Mouse (Mus musculus): ENCODE results near the gene F2. TPM values are rescaled to one million over a fixed set of nuclear protein-coding genes. Genes with fewer than 3 reads are reported as not detected.

Gene F2
- total RNA-seq (2015; ENCODE audit: low replicate concordance) (not detected in 2 replicates), total RNA-seq (2017; ENCODE audit: low replicate concordance) (0.26 TPM in 1 of 2 replicates, not detected in the other)

DNA sequence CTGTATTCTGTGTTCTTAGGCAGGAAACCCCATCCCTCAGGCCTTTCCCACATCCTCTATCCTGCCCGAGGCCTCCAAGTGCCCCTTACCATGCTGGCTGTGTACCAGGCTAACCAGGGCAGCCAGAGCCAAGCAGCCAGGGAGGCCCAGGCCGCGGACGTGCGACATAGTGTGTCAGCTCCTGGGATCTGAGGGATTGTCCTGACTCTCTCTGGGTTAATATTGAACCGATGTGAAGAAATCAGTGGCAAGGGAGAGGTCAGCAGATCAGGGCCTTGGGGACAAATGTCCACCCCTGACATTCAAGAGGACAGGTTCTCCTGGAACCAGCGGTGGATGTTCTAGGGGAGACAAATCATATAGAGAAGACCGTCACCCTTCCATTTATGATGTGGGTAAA lies at the start of gene F2:
TSS of gene F2 (minus strand) at position 186 of the 400 bp plus-strand sequence.
- ATAC-seq (replicated peaks; ENCODE audit: low FRiP score, poor library complexity, severe bottlenecking): no peak

DNA sequence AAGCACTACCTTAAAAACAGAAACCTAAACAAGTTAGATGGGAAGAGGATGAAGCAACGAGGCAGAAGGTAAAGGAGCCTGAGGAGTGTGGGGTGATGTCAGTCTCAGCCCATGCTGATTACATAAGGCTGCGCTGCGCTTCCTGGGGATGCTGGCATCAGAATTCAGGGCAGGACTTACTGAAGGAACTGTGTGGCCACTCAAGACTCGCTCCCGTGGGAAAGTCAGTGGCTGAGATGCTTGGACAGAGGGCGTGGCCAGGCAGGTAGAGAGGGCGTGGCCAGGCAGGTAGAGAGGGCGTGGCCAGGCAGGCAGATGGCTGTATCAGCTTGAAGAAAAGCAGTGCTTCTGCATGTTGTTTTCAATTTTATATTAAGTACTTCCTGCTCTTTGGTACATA lies 47.7 kb upstream of the F2 start:
- ATAC-seq (replicated peaks; ENCODE audit: low FRiP score, poor library complexity, severe bottlenecking): no peak

- ATAC-seq (replicated peaks; ENCODE audit: low FRiP score, poor library complexity, severe bottlenecking): no peak
Measured at GRCm38 (mm10) chr2:91682850-91683249, 46.6 kb upstream of the F2 start.

GRCm38 (mm10) chr2:91676961-91677360 lies 40.7 kb upstream of the F2 start:
- ATAC-seq (replicated peaks; ENCODE audit: low FRiP score, poor library complexity, severe bottlenecking): no peak

DNA sequence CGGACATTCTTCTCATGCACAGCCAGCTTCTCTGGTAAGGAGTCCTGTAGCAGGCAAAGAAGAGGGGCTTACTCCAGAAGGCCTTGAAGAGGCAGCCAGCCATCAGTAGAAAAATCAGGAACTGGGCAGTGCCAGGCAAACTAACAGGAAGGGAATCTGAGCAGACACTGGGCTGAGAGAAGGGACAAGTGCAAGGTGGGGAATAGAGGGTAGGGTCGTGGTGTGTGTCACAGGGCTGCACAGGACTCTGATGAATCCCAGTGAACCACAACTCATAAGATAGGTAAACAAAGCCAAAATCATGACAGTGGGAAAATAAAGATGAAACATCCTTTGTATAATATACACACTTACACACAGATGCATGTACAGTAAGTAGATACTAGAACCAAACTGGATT lies 40.2 kb upstream of the F2 start:
- ATAC-seq (replicated peaks; ENCODE audit: low FRiP score, poor library complexity, severe bottlenecking): no peak

GRCm38 (mm10) chr2:91674895-91675294 lies 38.7 kb upstream of the F2 start:
- ATAC-seq (replicated peaks; ENCODE audit: low FRiP score, poor library complexity, severe bottlenecking): no peak

DNA sequence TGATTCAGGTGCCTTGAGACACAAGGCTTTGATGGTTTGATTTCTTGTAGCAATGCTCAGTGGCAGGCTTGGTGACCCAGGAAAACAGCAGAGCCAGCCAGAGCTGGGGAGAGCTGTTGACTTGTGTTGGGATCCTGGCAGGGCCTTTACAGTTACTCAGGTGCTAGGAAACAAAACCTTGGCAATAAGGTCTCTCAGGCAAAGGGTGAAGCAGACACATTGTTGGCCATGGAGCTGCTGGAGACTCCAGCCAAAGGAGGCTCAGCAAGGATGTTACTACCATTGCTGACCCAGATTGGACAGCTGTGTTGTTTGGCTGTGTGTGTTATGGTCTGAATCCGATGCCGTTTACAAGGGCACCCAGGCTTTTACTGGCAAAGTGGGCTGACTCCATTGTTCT lies 37.4 kb upstream of the F2 start:
- no peak for ATAC-seq (replicated peaks; ENCODE audit: low FRiP score, poor library complexity, severe bottlenecking)

DNA sequence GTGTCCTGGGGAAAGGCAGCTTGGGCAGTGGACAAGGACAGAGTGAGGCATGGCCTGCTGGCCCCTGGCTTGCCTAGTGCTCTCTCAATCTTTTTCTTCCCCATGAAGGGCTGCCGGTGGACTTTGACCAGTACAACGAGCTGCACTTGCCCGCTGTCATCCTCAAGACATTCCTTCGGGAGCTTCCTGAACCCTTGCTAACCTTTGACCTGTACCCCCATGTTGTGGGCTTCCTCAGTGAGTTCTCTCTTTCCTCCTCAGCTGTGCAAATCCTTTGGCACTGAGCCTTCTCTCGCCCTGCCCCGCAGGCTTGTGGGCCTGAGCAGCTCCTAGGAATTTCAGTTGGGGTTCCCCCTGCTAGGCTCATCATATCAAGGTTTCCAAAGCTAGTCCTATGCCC lies 33.8 kb upstream of the F2 start:
- ATAC-seq (replicated peaks; ENCODE audit: low FRiP score, poor library complexity, severe bottlenecking): no peak

DNA sequence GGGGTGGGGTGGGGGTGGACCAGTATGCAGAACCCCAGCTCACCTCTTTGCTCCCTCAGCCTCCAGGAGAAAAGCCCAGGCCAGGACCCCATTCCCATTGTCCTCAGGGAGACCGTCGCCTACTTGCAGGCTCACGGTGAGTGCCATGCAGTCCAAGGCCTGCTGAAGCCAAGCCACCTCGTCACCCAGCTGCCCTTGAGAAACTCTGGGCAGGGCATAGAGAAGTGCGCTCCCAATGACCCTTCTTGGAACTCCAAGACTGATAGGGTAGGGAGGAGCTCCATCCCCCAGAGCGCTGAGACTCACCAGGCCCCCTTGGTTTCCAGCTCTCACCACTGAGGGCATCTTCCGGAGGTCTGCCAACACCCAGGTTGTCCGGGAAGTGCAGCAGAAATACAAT lies 33.1 kb upstream of the F2 start:
- no peak for ATAC-seq (replicated peaks; ENCODE audit: low FRiP score, poor library complexity, severe bottlenecking)

DNA sequence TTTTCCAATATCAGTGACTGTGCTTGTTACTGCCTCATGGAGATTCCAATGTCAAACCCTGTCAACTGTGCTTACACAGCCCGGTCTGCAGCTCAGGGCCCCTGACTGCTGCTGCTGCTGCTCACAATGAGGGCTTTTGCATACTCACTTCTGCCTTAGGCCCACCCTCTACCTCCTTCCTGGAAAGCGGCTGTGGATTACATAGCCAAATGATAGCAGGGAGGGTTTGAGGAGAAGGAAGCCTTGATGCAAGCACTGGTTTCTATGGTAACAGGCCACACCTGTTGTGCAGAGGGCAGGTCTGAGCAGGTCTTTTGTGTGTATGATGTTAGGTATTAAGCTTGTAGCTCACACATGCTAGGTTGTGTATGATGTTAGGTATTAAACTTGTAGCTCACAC lies 31.5 kb upstream of the F2 start:
- no peak for ATAC-seq (replicated peaks; ENCODE audit: low FRiP score, poor library complexity, severe bottlenecking)

- no peak for ATAC-seq (replicated peaks; ENCODE audit: low FRiP score, poor library complexity, severe bottlenecking)
Measured at GRCm38 (mm10) chr2:91666386-91666910, 30.2 kb upstream of the F2 start.

DNA sequence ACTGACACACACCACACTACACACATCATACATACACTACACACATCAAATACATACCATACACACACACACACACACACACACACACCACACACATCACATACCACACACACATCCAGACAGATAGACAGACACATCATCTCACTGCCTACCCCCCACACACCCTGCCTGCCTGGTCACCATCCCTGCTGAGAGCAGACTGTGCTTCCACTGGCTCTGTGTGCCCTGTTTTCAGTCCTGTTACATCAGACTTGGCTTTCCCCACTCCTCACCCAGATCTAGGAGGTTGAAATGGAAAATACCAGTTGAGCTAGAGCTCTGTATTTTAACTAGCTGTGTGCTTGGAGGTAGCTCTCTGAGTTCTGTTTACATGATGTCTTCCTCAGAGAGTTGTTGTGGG lies 28.6 kb upstream of the F2 start:
- no peak for ATAC-seq (replicated peaks; ENCODE audit: low FRiP score, poor library complexity, severe bottlenecking)

DNA sequence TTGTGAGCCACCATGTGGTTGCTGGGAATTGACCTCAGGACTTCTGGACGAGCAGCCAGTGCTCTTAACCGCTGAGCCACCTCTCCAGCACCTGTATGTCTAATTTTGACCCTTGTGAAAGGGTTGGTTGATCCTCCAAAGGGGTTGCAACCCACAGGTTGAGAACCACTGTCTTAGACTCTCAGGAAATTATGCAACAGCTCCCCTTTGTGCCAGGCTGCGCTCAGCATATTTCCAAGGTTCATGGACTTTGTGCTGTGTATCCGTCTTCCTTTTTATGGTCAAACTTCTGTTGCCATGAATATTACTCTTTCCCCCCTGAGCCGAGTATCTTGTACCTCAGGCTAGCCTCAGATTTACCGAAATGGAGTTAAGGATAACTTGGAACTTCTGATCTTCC lies 24.8 kb upstream of the F2 start:
- no peak for ATAC-seq (replicated peaks; ENCODE audit: low FRiP score, poor library complexity, severe bottlenecking)

- no peak for ATAC-seq (replicated peaks; ENCODE audit: low FRiP score, poor library complexity, severe bottlenecking)
Measured at GRCm38 (mm10) chr2:91659657-91660056, 23.4 kb upstream of the F2 start.

- no peak for ATAC-seq (replicated peaks; ENCODE audit: low FRiP score, poor library complexity, severe bottlenecking)
Measured at GRCm38 (mm10) chr2:91656774-91657173, 20.6 kb upstream of the F2 start.

- no peak for ATAC-seq (replicated peaks; ENCODE audit: low FRiP score, poor library complexity, severe bottlenecking)
Measured at GRCm38 (mm10) chr2:91655827-91656226, 19.6 kb upstream of the F2 start.

- no peak for ATAC-seq (replicated peaks; ENCODE audit: low FRiP score, poor library complexity, severe bottlenecking)
Measured at GRCm38 (mm10) chr2:91655388-91655787, 19.2 kb upstream of the F2 start.

- no peak for ATAC-seq (replicated peaks; ENCODE audit: low FRiP score, poor library complexity, severe bottlenecking)
Measured at GRCm38 (mm10) chr2:91652863-91653262, 16.6 kb upstream of the F2 start.

DNA sequence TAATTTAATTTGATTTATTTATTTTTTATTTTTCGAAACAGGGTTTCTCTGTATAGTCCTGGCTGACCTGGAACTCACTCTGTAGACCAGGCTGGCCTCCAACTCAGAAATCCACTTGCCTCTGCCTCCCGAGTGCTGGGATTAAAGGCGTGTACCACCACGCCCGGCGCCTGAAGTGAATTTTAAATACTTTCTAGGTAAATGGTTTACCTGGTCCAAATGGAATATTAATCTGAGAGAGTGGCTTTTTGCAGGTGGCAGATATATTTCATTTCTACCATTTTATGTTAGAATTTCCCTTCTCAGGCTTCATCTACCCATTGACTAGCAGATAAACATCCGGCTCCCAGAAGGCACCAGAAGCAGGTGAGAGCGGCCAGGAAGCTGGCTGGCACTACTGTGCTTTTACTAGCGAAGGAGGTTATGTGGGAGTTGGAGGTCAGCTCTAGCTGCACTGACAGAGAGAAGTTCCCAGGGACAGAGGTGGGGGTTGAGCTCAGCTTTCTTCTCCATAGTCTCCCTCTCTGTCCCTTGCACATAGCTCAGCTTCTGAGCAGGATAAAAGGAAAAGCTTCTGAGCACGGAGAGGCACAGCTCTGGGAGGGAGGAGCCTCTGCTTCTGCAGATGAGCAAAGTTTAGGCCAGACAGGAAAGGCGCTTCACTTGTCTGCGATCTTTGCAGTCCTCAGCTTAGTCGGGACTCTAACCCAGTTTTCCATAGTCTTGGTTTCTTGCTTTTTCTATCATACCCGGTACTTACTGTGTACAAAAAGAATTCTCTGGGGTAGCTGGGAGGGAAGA lies 15.4 kb upstream of the F2 start:
- no peak for ATAC-seq (replicated peaks; ENCODE audit: low FRiP score, poor library complexity, severe bottlenecking)

DNA sequence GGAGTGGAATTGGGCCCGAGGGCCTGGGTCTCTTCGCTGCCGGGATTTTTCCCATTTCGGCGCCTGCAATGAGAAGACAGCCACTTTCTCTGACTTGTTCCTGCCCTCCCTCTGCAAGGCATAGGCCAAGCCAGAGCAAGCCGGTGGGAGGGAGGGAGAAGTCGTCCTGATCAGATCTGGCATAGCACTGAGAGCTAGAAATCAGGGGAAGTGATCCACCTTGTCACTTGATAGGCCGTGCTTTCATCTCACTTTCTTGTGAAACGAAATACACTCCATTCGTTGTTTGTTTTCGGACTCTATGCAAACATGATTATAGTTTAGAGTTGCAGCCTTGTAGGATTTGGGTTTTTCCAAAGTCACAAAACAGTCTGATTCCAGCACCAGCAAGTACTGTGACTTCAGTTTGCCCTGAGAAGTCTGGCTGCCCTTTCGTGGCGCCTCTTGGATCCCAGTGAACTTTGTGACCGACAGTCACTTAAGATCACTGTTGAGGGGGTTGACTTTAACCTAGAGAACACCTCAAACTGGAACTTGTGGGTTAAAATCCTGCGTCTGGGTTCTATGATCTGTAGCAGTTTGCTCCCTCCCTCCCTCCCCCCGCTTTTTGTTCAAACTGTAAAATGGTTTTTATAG lies 14.3 kb upstream of the F2 start:
- ATAC-seq (replicated peaks; ENCODE audit: low FRiP score, poor library complexity, severe bottlenecking): peak; percentile 41
